Mouse (Mus musculus): ENCODE results near the gene Slc35d1.

DNA sequence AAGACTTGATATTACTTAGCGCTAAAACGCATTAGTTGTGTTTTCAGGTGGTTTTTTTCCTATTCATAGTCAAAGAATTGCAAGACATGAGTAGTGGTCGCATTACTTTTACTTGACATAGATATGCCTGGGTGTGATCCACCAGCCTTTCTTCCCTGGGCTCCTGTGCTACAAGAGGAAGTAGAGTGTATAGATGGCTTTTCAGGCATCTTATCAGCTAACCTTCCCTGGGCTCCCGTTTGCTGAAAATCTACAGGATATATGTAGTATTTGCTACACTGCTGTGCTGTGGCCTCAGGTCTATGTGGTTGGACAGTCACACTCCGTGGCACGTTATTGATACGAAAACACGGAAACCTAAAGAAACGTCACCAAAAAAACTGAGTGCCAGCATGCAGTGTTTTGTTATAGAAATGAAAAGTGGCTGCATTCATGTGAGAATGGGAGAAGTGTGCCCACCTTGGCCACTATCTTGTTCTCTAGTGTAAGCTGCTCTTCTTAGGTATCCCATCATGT is 94.0 kb downstream of the Slc35d1 start:
- TF ChIP-seq EP300 (optimal IDR thresholded peaks at IDR 0.05): no peak
- no peak for TF ChIP-seq CTCF (IDR thresholded peaks at IDR 0.05; ENCODE audit: low read depth)

Data from stomach, postnatal 0 days (tissue).